Mouse (Mus musculus) midbrain, embryonic 12.5 days (tissue): ENCODE measurements around the gene Slc39a11. TPM values are rescaled to one million over a fixed set of nuclear protein-coding genes. Genes with fewer than 3 reads are reported as not detected.
"Not testable (repeated sequence)": the region's sequence is repeated elsewhere in the genome, so short reads cannot be mapped to it uniquely, and the experiment has no call there.

Experiments
- ATAC-seq: fragments of 200-750 bp; cut with Nextera tagmentation; 2 replicates; pipeline ENCODE4 v1.8.0; 2017; ENCODE audit warnings: low read depth, moderate TSS enrichment, moderate library complexity; ENCODE audit not compliant: low FRiP score
- H3K27ac ChIP-seq: fragments of 300-500 bp; sonication (generic); replicated peaks from 2 replicates; pipeline ENCODE4 v1.5.1; 2016; ENCODE audit warnings: mild to moderate bottlenecking
- H3K27me3 ChIP-seq: fragments of 300-500 bp; sonication (generic); 2 replicates; pipeline ENCODE4 v1.6.1; 2016; ENCODE audit warnings: mild to moderate bottlenecking
- H3K36me3 ChIP-seq: fragments of 300-500 bp; sonication (generic); 2 replicates; pipeline ENCODE4 v1.6.1; 2016
- H3K4me1 ChIP-seq: fragments of 300-500 bp; sonication (generic); 2 replicates; pipeline ENCODE4 v1.6.1; 2016
- H3K4me2 ChIP-seq: fragments of 300-500 bp; sonication (generic); replicated peaks from 2 replicates; pipeline ENCODE4 v1.6.1; 2016; ENCODE audit warnings: mild to moderate bottlenecking, moderate library complexity
- H3K4me3 ChIP-seq: fragments of 300-500 bp; sonication (generic); 2 replicates; pipeline ENCODE4 v1.5.1; 2016; ENCODE audit warnings: mild to moderate bottlenecking
- H3K9ac ChIP-seq: fragments of 300-500 bp; sonication (generic); replicated peaks from 2 replicates; pipeline ENCODE4 v1.6.1; 2016; ENCODE audit warnings: mild to moderate bottlenecking, moderate library complexity
- H3K9me3 ChIP-seq: fragments of 300-500 bp; sonication (generic); 2 replicates; pipeline ENCODE4 v1.6.1; 2016; ENCODE audit warnings: mild to moderate bottlenecking
- WGBS: fragments of 180-500 bp; shearing (Covaris S2); methylation state at CpG from one replicate; pipeline ENCODE4 v1.1.7; 2016; 5-methylcytosine and 5-hydroxymethylcytosine counted together
- polyA plus RNA-seq: library from polyadenylated mRNA; unstranded; fragments of >200 nt; fragmentation: Nextera tagmentation; extraction: Ambion mirVana; gene quantifications from 2 replicates; pipeline ENCODE4 v1.2.1, GENCODE M21; 2016

Slc39a11 gene
- polyA plus RNA-seq, 1 experiment from 2014 or later: 26.1 TPM

DNA sequence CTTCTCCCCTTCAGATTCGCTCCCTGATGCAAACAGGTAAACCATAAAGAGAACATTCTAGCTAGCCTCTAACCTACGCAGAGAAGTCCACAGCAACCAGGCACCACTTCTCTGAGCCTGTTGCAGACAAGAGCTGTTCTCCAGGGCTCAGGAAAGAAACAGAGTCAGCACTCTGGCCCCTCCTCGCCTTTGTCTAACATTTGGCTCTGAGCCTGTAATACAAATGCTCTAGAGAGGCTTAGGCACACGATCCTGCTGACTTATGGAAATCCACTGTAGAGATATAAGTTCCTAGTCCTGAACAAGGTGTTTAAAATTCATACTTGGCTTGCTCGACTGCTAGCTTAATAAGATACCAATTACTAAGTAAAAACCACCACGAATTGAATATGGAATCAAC is 77.2 kb downstream of the Slc39a11 start:
- H3K9ac ChIP-seq: no peak overlapping the region
- no peaks in the 10 kb centered on the region for H3K36me3 ChIP-seq
- H3K4me1 ChIP-seq: peaks cover 14% of the 10 kb centered on the region
- H3K27ac ChIP-seq: peak overlapping the region; percentile 32; the same call in 1 of the 2 replicates
- WGBS: 56% methylated on average over 6 of the region's 6 CpGs
- peaks cover 3% of the 10 kb centered on the region; the same call in 1 of the 2 replicates for H3K27me3 ChIP-seq
- ATAC-seq: no peak
- no peak overlapping the region for H3K4me3 ChIP-seq
- no peaks in the 10 kb centered on the region; the same call in 1 of the 2 replicates for H3K9me3 ChIP-seq
- H3K4me2 ChIP-seq: no peak overlapping the region

DNA sequence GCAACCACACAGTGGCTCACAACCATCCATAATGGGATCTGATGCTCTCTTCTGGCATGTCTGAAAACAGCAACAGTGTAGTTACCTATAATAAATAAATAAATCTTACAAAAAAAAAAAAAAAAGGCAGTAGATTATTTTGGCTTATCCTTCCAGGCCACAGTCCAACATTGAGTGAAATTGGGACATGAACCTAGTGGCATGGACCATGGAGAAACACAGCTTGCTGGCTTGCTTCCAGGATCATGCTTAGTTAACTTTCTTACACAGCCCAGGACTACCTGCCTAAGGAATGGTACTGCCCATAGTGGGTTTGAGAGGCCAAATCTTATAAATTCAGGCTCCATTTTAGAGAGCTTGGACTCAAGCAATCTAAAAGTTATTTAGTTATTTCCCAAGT is 78.3 kb downstream of the Slc39a11 start:
- peaks cover 3% of the 10 kb centered on the region; the same call in 1 of the 2 replicates for H3K27me3 ChIP-seq
- no peak overlapping the region for H3K27ac ChIP-seq
- H3K4me1 ChIP-seq: peaks cover 14% of the 10 kb centered on the region
- no peak overlapping the region for H3K4me3 ChIP-seq
- H3K9me3 ChIP-seq: no peaks in the 10 kb centered on the region
- no peak overlapping the region for H3K9ac ChIP-seq
- H3K36me3 ChIP-seq: no peaks in the 10 kb centered on the region
- H3K4me2 ChIP-seq: no peak overlapping the region
- no peak for ATAC-seq

DNA sequence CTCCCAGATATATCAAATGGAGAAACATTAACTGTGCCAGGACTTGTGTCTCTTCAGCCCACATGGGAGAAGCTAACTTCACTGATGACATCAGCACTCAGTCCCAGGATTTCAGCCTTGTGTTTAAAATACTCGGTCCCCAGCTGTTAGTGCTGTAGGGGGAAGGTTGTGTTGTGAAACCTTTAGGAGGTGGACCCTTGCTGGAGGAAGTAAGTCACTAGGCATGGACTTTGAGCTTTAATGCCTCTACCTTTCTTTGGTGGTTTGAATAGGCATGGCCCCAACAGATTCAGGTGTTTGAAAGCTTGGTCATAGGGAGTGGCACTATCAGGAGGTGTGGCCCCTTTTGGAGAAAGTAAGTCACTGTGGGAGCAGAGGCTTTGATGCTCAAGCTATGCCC is 80.9 kb downstream of the Slc39a11 start:
- H3K9ac ChIP-seq: no peak overlapping the region
- H3K4me3 ChIP-seq: no peak overlapping the region
- H3K9me3 ChIP-seq: no peaks in the 10 kb centered on the region
- no peak overlapping the region for H3K4me2 ChIP-seq
- peaks cover 31% of the 10 kb centered on the region for H3K4me1 ChIP-seq
- H3K27me3 ChIP-seq: peaks cover 7% of the 10 kb centered on the region; the same call in 1 of the 2 replicates
- no peaks in the 10 kb centered on the region for H3K36me3 ChIP-seq
- no peak for ATAC-seq
- H3K27ac ChIP-seq: no peak overlapping the region
- 90% methylated on average over 1 of the region's 1 CpGs for WGBS

DNA sequence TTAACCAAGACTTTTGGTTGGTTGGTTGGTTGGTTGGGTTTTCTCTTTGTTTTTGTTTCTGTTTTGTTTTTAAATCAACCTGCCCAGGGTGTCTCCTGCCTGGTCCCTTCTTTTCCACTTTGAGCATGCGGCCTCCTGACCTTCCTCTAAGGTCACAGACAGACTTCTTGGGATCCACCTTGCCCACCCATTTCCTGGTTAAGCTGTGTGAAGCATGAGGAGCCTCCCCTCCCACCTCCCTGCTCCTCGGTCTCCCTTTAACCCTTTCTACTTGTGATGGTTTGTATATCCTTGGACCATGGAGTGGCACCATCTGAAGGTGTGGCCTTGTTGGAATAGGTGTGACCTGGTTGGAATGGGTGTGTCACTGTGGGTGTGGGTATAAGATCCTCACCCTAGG is 82.0 kb downstream of the Slc39a11 start:
- H3K36me3 ChIP-seq, H3K4me3 ChIP-seq, H3K27ac ChIP-seq, H3K9me3 ChIP-seq, H3K9ac ChIP-seq, ATAC-seq, H3K4me2 ChIP-seq: not testable (repeated sequence)
- Histone ChIP-seq H3K27me3 (peaks cover 11% of the 10 kb centered on the region; the same call in 1 of the 2 replicates), H3K4me1 (peaks cover 25% of the 10 kb centered on the region)
- WGBS: 90% methylated on average over 2 of the region's 2 CpGs

DNA sequence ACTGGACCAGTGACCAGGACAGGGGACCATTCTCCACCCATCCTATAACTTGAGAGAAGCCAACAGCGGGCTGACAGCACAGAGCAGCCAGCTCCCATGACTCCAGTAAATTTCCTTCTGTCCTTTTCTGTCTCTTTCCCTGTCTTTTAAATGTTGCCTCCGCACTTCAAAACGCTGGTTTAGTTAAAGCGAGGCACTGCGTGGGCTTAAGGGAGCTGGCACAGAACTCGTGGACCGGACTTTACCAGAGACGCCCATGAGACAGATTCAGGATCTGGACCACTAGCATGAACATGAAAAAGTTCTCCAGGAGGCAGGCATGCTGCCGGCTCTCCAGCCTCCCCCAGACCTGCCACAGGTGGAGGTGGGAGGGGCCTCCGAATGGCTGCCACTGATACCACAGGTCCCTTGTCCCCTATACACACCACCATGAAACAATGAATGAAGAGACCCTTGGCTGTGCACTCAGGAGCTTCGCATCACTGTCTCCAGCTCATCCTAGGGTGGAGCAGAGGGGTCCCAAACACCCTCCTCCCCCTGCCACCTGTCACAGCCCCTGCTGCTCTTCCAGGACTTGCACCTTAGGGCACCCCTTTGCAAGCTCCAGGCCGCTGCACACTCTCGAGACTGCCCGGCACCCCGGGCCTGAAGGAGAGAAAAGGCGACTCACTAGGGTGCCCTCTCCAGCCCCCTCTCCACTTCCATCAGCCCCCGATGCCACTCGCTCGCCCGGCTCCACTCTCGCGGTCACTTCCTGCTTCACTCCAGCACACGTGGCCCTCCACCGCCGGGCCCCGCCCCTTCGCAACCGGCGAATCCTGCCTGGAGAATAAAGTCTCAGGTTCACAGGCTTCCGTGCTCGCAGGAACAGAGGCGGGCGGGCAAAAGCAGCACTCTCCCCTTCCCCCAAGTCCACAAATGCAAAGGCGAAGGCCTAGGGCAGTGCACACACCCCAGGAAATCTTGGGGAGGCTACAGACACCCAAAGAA is 84.6 kb downstream of the Slc39a11 start:
- Histone ChIP-seq H3K27ac (no peak overlapping the region), H3K4me1 (peaks cover 17% of the 10 kb centered on the region), H3K4me2 (peak overlapping the region; percentile 90), H3K9ac (peak overlapping the region; percentile 59), H3K9me3 (no peaks in the 10 kb centered on the region), H3K27me3 (peaks cover 12% of the 10 kb centered on the region; the same call in 1 of the 2 replicates), H3K36me3 (no peaks in the 10 kb centered on the region), H3K4me3 (peak overlapping the region; percentile 59)
- WGBS: 9% methylated on average over 34 of the region's 34 CpGs
- ATAC-seq: peak; percentile 82

DNA sequence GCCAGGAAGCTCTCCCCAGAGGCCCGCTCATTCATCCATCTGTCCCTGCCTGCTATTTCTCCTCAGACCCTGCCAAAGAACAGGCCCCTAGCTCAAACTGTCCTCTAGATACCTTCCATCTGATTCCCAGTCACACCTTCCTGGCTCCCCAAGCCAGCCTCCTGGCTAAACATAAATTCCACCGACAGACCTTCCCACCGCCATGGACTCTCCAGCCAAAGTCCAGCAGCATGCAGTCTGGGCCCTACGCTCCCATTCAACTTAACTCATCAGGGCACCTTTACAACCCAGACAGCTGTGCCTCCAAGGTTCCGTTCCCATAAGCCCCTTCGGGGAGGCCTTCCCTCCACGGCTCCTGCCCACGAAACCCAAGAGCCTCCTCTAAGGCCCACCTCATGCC is 87.6 kb downstream of the Slc39a11 start:
- peaks cover 17% of the 10 kb centered on the region for H3K4me1 ChIP-seq
- H3K9me3 ChIP-seq: no peaks in the 10 kb centered on the region
- ATAC-seq: no peak
- H3K27ac ChIP-seq: no peak overlapping the region
- H3K4me3 ChIP-seq: no peak overlapping the region
- H3K27me3 ChIP-seq: peaks cover 10% of the 10 kb centered on the region; the same call in 1 of the 2 replicates
- H3K9ac ChIP-seq: no peak overlapping the region
- no peak overlapping the region for H3K4me2 ChIP-seq
- no peaks in the 10 kb centered on the region for H3K36me3 ChIP-seq
- 92% methylated on average over 8 of the region's 8 CpGs for WGBS

DNA sequence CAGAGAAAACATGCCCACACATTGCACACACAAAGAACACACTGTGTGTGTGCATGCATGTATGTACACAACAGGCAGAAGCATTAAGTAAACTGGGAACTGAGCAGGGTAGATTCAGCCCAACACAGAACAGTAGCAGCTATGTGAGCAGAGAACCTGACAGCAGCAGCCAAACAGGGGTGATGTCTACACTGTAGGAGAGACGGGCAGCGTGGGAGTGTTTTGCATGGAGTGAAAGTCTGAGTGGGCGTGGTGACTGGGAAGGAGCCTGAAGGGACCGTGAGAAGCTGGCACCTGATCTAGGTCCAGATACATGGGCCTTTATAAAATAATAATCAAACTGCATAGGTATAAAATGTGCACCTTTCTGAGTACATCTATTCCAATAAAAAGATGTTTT is 89.7 kb downstream of the Slc39a11 start:
- no peak for ATAC-seq
- H3K4me2 ChIP-seq: no peak overlapping the region
- no peaks in the 10 kb centered on the region for H3K9me3 ChIP-seq
- no peak overlapping the region for H3K9ac ChIP-seq
- peaks cover 9% of the 10 kb centered on the region for H3K4me1 ChIP-seq
- H3K27me3 ChIP-seq: peaks cover 10% of the 10 kb centered on the region; the same call in 1 of the 2 replicates
- H3K27ac ChIP-seq: no peak overlapping the region
- 85% methylated on average over 4 of the region's 4 CpGs for WGBS
- H3K4me3 ChIP-seq: no peak overlapping the region
- no peaks in the 10 kb centered on the region for H3K36me3 ChIP-seq

DNA sequence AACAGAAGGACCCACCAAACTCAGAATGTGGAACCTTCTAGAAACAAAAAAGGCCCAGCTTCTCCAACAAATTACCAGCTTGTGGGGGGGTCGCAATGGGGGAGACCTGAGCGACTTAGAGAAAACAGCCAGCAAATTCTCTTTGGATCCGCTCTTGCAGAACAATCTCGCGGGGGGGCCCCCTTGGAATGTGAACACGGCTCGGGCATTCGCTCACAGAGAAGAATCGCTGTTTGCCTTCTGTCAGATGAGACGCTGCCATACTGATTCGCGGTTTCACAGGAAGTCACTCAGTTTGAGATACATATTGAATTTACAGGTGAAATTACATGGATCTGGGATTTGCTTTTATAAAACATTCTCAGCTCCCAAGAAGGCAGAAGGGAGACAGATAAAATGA is 91.4 kb downstream of the Slc39a11 start:
- Histone ChIP-seq H3K4me1 (no peaks in the 10 kb centered on the region), H3K4me3 (no peak overlapping the region), H3K9me3 (no peaks in the 10 kb centered on the region), H3K9ac (no peak overlapping the region), H3K27ac (no peak overlapping the region), H3K27me3 (0 out of 2 replicates have a peak, but pooled peaks cover 6% of the 10 kb centered on the region), H3K4me2 (no peak overlapping the region), H3K36me3 (no peaks in the 10 kb centered on the region)
- ATAC-seq: no peak
- WGBS: 63% methylated on average over 12 of the region's 12 CpGs

DNA sequence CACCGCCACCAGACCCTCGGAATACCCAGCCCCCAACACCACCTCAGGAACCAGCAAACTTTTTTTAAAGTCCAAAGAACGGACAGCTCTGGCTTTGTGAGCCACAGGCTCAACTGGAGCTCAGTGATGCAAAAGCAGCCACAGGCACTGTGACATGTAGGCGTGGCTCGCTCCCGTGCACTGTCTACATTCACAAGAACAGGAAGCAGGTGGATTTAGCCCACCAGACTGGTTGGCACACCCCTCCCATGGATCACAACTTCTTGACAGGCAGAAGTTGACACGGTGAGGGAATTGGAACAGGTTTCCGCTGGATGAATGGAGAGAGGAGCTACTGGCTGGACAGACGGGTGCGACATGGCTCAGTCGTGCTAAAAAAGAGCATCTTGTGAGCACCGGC is 93.7 kb downstream of the Slc39a11 start:
- Histone ChIP-seq H3K27me3 (no peaks in the 10 kb centered on the region), H3K4me3 (no peak overlapping the region), H3K4me2 (no peak overlapping the region), H3K9ac (no peak overlapping the region), H3K27ac (no peak overlapping the region), H3K9me3 (no peaks in the 10 kb centered on the region), H3K4me1 (peaks cover 4% of the 10 kb centered on the region; the same call in 1 of the 2 replicates), H3K36me3 (no peaks in the 10 kb centered on the region)
- ATAC-seq: no peak
- 89% methylated on average over 12 of the region's 12 CpGs for WGBS

DNA sequence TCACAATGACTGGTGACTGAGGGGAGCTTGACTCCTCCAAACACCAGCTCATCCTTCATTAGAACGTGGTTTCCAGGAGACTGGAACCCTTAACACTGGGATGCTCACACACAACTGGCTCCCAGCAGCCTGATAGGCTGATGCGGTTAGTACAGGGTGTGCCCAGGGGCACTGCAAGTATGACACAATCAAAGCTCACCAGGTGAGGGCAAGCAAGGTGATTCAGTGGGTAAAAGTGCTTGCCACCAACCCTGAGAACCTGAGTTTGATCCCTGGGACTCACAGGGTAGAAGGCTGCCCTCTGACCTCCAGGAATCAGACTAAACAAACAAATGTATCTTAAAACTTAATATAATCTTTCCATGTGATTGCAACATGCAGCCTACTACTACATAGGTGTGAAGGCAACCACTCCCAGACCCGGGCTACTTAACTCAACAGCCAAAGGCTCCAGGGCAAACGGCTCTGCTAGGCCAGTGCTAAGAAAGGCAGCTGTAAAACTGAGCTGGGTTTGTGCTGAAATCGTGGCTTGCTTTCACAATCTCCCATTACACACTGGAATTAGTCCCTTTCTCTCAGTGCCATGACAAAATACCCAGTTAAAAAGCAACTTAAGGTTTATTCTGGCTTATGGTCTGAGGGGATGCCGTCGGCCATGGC is 95.0 kb downstream of the Slc39a11 start:
- H3K9me3 ChIP-seq: no peaks in the 10 kb centered on the region
- H3K9ac ChIP-seq: no peak overlapping the region
- H3K27ac ChIP-seq: no peak overlapping the region
- no peak overlapping the region for H3K4me2 ChIP-seq
- no peak for ATAC-seq
- peaks cover 4% of the 10 kb centered on the region; the same call in 1 of the 2 replicates for H3K4me1 ChIP-seq
- 90% methylated on average over 7 of the region's 7 CpGs for WGBS
- H3K27me3 ChIP-seq: no peaks in the 10 kb centered on the region
- H3K36me3 ChIP-seq: no peaks in the 10 kb centered on the region
- no peak overlapping the region for H3K4me3 ChIP-seq

DNA sequence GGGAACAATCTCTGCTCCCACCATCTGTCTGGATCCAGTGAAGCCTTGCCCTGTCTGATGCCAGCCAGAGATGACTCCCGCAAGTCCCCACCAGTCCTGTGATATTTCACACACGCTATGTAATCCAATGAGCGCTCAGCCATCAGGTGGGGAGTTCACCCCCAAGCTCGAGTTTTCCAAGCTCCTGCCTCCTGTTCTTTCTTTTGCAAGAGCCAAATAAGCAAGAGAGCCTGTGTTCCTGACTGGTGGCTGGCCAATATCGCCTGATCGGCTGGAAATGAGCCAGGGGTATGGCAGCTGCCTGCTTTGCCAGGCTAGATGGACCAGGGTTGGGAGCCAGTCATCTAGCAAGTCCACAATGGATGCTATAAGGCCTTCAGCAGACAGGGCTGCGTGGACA is 95.7 kb downstream of the Slc39a11 start:
- H3K27ac ChIP-seq: no peak overlapping the region
- peaks cover 4% of the 10 kb centered on the region; the same call in 1 of the 2 replicates for H3K4me1 ChIP-seq
- H3K9ac ChIP-seq: no peak overlapping the region
- H3K9me3 ChIP-seq: no peaks in the 10 kb centered on the region
- no peak overlapping the region for H3K4me2 ChIP-seq
- 88% methylated on average over 7 of the region's 7 CpGs for WGBS
- H3K4me3 ChIP-seq: no peak overlapping the region
- no peaks in the 10 kb centered on the region for H3K27me3 ChIP-seq
- no peaks in the 10 kb centered on the region for H3K36me3 ChIP-seq
- no peak for ATAC-seq

DNA sequence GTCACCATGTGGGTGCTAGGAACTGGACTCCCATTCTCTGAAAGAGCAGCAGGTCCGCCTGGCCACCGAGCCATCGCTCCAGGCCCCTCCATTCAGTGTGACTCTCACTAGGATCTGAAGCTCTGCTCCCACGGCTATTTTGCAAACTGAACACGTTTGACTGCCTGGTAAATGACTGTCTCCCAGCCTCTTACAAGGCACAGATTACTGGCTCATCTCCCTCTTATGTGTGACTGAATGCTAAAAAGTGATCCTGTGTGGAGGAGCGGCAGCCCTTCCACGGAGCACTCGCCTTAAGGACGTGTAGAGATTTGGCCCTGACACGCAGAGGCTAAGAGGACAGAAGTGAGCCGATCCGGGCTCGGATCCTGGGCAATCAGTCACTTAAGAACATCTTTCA is 96.3 kb downstream of the Slc39a11 start:
- H3K27ac ChIP-seq: no peak overlapping the region
- H3K36me3 ChIP-seq: no peaks in the 10 kb centered on the region
- H3K4me3 ChIP-seq: no peak overlapping the region
- H3K4me2 ChIP-seq: no peak overlapping the region
- no peaks in the 10 kb centered on the region for H3K9me3 ChIP-seq
- H3K9ac ChIP-seq: no peak overlapping the region
- no peaks in the 10 kb centered on the region for H3K27me3 ChIP-seq
- peaks cover 4% of the 10 kb centered on the region; the same call in 1 of the 2 replicates for H3K4me1 ChIP-seq
- WGBS: 89% methylated on average over 13 of the region's 13 CpGs
- no peak for ATAC-seq
